Mouse (Mus musculus) gastrocnemius, adult 8-10 months (tissue): ENCODE results near the gene Ctbp2. TPM values are rescaled to one million over a fixed set of nuclear protein-coding genes. Genes with fewer than 3 reads are reported as not detected.
A peak's percentile ranks its signal among the peaks of the same experiment; 100 is the strongest.

ENCODE experiments used
- DNase-seq, 2 experiments: peaks; one replicate each; pipeline ENCODE4 v3.0.0; 2022; ENCODE audit warnings: low spot score in 2 of 2
- total RNA-seq, 4 experiments: library from RNA; stranded (reverse); gene quantifications; 2 replicates each; pipeline ENCODE4 v1.2.4; 2022

Ctbp2 gene
- 10 to 100 TPM; 15.9 to 19.6 (median 18.1) TPM for total RNA-seq

- peak; percentile 80 to 82 for DNase-seq
Observed at GRCm38 (mm10) chr7:133123999-133124700, at the start of gene Ctbp2. Gene Ctbp2, minus strand, starts transcription at chr7:133124354.

GRCm38 (mm10) chr7:133171403-133172032, 47.4 kb upstream of the Ctbp2 start:
- DNase-seq: no peak

GRCm38 (mm10) chr7:133168928-133169327, 44.8 kb upstream of the Ctbp2 start:
- no peak for DNase-seq

- DNase-seq: no peak
Observed at GRCm38 (mm10) chr7:133167903-133168302, 43.7 kb upstream of the Ctbp2 start.

- no peak for DNase-seq
Observed at GRCm38 (mm10) chr7:133164770-133165169, 40.6 kb upstream of the Ctbp2 start.

- DNase-seq: no peak
Observed at GRCm38 (mm10) chr7:133163011-133163410, 38.9 kb upstream of the Ctbp2 start.

- no peak for DNase-seq
Observed at GRCm38 (mm10) chr7:133162131-133162530, 38.0 kb upstream of the Ctbp2 start.

GRCm38 (mm10) chr7:133161362-133162080, 37.4 kb upstream of the Ctbp2 start:
- no peak for DNase-seq

- no peak for DNase-seq
Observed at GRCm38 (mm10) chr7:133159519-133159918, 35.4 kb upstream of the Ctbp2 start.

- DNase-seq: no peak
Observed at GRCm38 (mm10) chr7:133155621-133156020, 31.5 kb upstream of the Ctbp2 start.

- no peak for DNase-seq
Observed at GRCm38 (mm10) chr7:133154846-133155245, 30.7 kb upstream of the Ctbp2 start.

- no peak for DNase-seq
Observed at GRCm38 (mm10) chr7:133139689-133140336, 15.7 kb upstream of the Ctbp2 start.

GRCm38 (mm10) chr7:133133552-133133951, 9.4 kb upstream of the Ctbp2 start:
- no peak for DNase-seq

GRCm38 (mm10) chr7:133132702-133133101, 8.5 kb upstream of the Ctbp2 start:
- DNase-seq: no peak

- DNase-seq: no peak
Observed at GRCm38 (mm10) chr7:133124701-133125485, 739 bp upstream of the Ctbp2 start.

GRCm38 (mm10) chr7:133123244-133123998, 733 bp downstream of the Ctbp2 start, which contains the start of gene Fgfr2:
Gene Fgfr2, minus strand, starts transcription at chr7:133123350.
- DNase-seq: peak; percentile 20 to 58

- peak; percentile 30 to 42 for DNase-seq
Observed at GRCm38 (mm10) chr7:133122379-133123243, 1.5 kb downstream of the Ctbp2 start.

- peak; percentile 11 to 12 for DNase-seq
Observed at GRCm38 (mm10) chr7:133121661-133122378, 2.3 kb downstream of the Ctbp2 start.
